Mouse (Mus musculus): ENCODE results near the gene Hltf.

The Hltf gene

GRCm38 (mm10) chr3:20151651-20152050 lies 94.0 kb downstream of the Hltf start:
- DNase-seq: no peak

GRCm38 (mm10) chr3:20154531-20155367 lies 97.1 kb downstream of the Hltf start, which contains the start of gene Gyg:
TSS of gene Gyg (minus strand) at chr3:20155317.
- DNase-seq: peak; percentile 27

- no peak for DNase-seq
Observed at GRCm38 (mm10) chr3:20155476-20155875, 97.9 kb downstream of the Hltf start.

- no peak for DNase-seq
Observed at GRCm38 (mm10) chr3:20167487-20167886, 109.9 kb downstream of the Hltf start.

Measured in cerebellum, adult 9-10 months (tissue).